Mouse (Mus musculus) lung, postnatal 0 days (tissue): ENCODE results near the gene Sectm1b. TPM values are rescaled to one million over a fixed set of nuclear protein-coding genes. Genes with fewer than 3 reads are reported as not detected.

ENCODE experiments used
- ATAC-seq: fragments of 200-750 bp; cut with Nextera tagmentation; 2 replicates; pipeline ENCODE4 v1.8.0; 2017; ENCODE audit warnings: moderate library complexity
- DNase-seq: peaks from one replicate; pipeline ENCODE4 v3.0.0-alpha.2; 2016; ENCODE audit warnings: low spot score
- H3K27ac ChIP-seq: fragments of 300-500 bp; sonication (generic); 2 replicates; pipeline ENCODE4 v1.5.1; 2014; ENCODE audit warnings: antibody characterized with exemption, mild to moderate bottlenecking, low read length, mixed read lengths
- H3K27me3 ChIP-seq: fragments of 300-500 bp; sonication (generic); replicated peaks from 2 replicates; pipeline ENCODE4 v1.6.1; 2014; ENCODE audit warnings: low read length, mixed read lengths; ENCODE audit not compliant: insufficient read depth
- H3K36me3 ChIP-seq: fragments of 300-500 bp; sonication (generic); 2 replicates; pipeline ENCODE4 v1.6.1; 2014; ENCODE audit warnings: low read length, mixed read lengths; ENCODE audit not compliant: insufficient read depth
- H3K4me1 ChIP-seq: fragments of 300-500 bp; sonication (generic); 2 replicates; pipeline ENCODE4 v1.6.1; 2014; ENCODE audit warnings: antibody characterized with exemption, low read depth, low read length, mixed read lengths; ENCODE audit not compliant: insufficient read depth
- H3K4me2 ChIP-seq: fragments of 300-500 bp; sonication (generic); replicated peaks from 2 replicates; pipeline ENCODE4 v1.6.1; 2014; ENCODE audit warnings: low read depth, mild to moderate bottlenecking, low read length, moderate library complexity, mixed read lengths
- H3K4me3 ChIP-seq: fragments of 300-500 bp; sonication (generic); 2 replicates; pipeline ENCODE4 v1.5.1; 2014; ENCODE audit warnings: low read depth, low read length
- H3K9ac ChIP-seq: fragments of 300-500 bp; sonication (generic); replicated peaks from 2 replicates; pipeline ENCODE4 v1.6.1; 2014; ENCODE audit warnings: low read depth, mild to moderate bottlenecking
- H3K9me3 ChIP-seq: fragments of 300-500 bp; sonication (generic); 2 replicates; pipeline ENCODE4 v1.6.1; 2016; ENCODE audit warnings: low read length, mixed read lengths
- CTCF ChIP-seq: IDR thresholded peaks from 2 replicates; pipeline ENCODE4 v1.5.1; 2016; ENCODE audit warnings: antibody characterized with exemption, mild to moderate bottlenecking
- EP300 ChIP-seq: IDR thresholded peaks from 2 replicates; pipeline ENCODE4 v1.6.1; 2016; ENCODE audit warnings: antibody characterized with exemption, mild to moderate bottlenecking, control low read depth
- WGBS: fragments of 180-500 bp; shearing (Covaris S2); extraction: QIAGEN DNeasy Blood & Tissue Kit; methylation state at CpG from one replicate; pipeline ENCODE4 v1.1.7; 2014; 5-methylcytosine and 5-hydroxymethylcytosine counted together
- polyA plus RNA-seq: library from polyadenylated mRNA; unstranded; fragments of >200 nt; fragmentation: Nextera tagmentation; extraction: Ambion mirVana; gene quantifications from 2 replicates; pipeline ENCODE4 v1.2.1, GENCODE M21; 2015

Gene Sectm1b
- polyA plus RNA-seq, 1 experiment from 2014 or later: 0.24 TPM

GRCm38 (mm10) chr11:121101124-121101805, 37.9 kb upstream of the Sectm1b start:
- Histone ChIP-seq H3K9me3 (no peaks in the 10 kb centered on the region), H3K9ac (no peak overlapping the region), H3K36me3 (no peaks in the 10 kb centered on the region), H3K4me3 (no peak overlapping the region), H3K27ac (no peak overlapping the region), H3K4me1 (no peaks in the 10 kb centered on the region), H3K27me3 (no peaks in the 10 kb centered on the region), H3K4me2 (no peak overlapping the region)
- DNase-seq: no peak
- TF ChIP-seq EP300: no peak
- TF ChIP-seq CTCF: no peak
- 75% methylated on average over 4 of the region's 4 CpGs for whole genome bisulfite sequencing
- no peak for ATAC-seq

- Histone ChIP-seq H3K27ac (no peak overlapping the region), H3K4me3 (no peak overlapping the region), H3K4me1 (no peaks in the 10 kb centered on the region), H3K36me3 (no peaks in the 10 kb centered on the region), H3K27me3 (no peaks in the 10 kb centered on the region), H3K9me3 (no peaks in the 10 kb centered on the region), H3K9ac (no peak overlapping the region), H3K4me2 (no peak overlapping the region)
- DNase-seq: no peak
- 31% methylated on average over 7 of the region's 7 CpGs for WGBS
- no peak for TF ChIP-seq EP300
- TF ChIP-seq CTCF: no peak
- ATAC-seq: no peak
These were observed 37.3 kb upstream of the Sectm1b start for GRCm38 (mm10) chr11:121100692-121101091.

GRCm38 (mm10) chr11:121099762-121100161, 36.4 kb upstream of the Sectm1b start:
- no peak for ATAC-seq
- no peaks in the 10 kb centered on the region for H3K27me3 ChIP-seq
- WGBS: 58% methylated on average over 7 of the region's 7 CpGs
- H3K9ac ChIP-seq: no peak overlapping the region
- no peak overlapping the region for H3K27ac ChIP-seq
- no peaks in the 10 kb centered on the region for H3K9me3 ChIP-seq
- H3K36me3 ChIP-seq: no peaks in the 10 kb centered on the region
- H3K4me2 ChIP-seq: no peak overlapping the region
- H3K4me1 ChIP-seq: no peaks in the 10 kb centered on the region
- TF ChIP-seq EP300 (no peak), CTCF (no peak)
- no peak overlapping the region for H3K4me3 ChIP-seq
- no peak for DNase-seq

- no peaks in the 10 kb centered on the region for H3K36me3 ChIP-seq
- no peaks in the 10 kb centered on the region for H3K27me3 ChIP-seq
- no peak overlapping the region for H3K4me2 ChIP-seq
- H3K9ac ChIP-seq: no peak overlapping the region
- 87% methylated on average over 14 of the region's 14 CpGs for WGBS
- ATAC-seq (no peak), DNase-seq (no peak)
- H3K27ac ChIP-seq: no peak overlapping the region
- no peak for TF ChIP-seq EP300
- no peak for TF ChIP-seq CTCF
- H3K9me3 ChIP-seq: no peaks in the 10 kb centered on the region
- H3K4me1 ChIP-seq: no peaks in the 10 kb centered on the region
- H3K4me3 ChIP-seq: no peak overlapping the region
These were observed 29.5 kb upstream of the Sectm1b start for GRCm38 (mm10) chr11:121092606-121093585.

GRCm38 (mm10) chr11:121090943-121091342, 27.6 kb upstream of the Sectm1b start:
- peak; percentile 53 for ATAC-seq
- no peaks in the 10 kb centered on the region for H3K9me3 ChIP-seq

GRCm38 (mm10) chr11:121089756-121090546, 26.6 kb upstream of the Sectm1b start:
- no peak for ATAC-seq
- WGBS: 45% methylated on average over 2 of the region's 2 CpGs
- TF ChIP-seq EP300 (no peak), CTCF (no peak)
- Histone ChIP-seq H3K36me3 (no peaks in the 10 kb centered on the region), H3K9ac (no peak overlapping the region), H3K27me3 (no peaks in the 10 kb centered on the region), H3K4me2 (no peak overlapping the region), H3K27ac (no peak overlapping the region), H3K4me1 (no peaks in the 10 kb centered on the region), H3K9me3 (no peaks in the 10 kb centered on the region), H3K4me3 (no peak overlapping the region)
- DNase-seq: no peak

More at GRCm38 (mm10) chr11:121090943-121091342, 27.6 kb upstream of the Sectm1b start:
- TF ChIP-seq CTCF (no peak), EP300 (no peak)
- Histone ChIP-seq H3K27me3 (no peaks in the 10 kb centered on the region), H3K4me2 (no peak overlapping the region), H3K9ac (no peak overlapping the region), H3K4me1 (no peaks in the 10 kb centered on the region), H3K27ac (no peak overlapping the region), H3K4me3 (no peak overlapping the region), H3K36me3 (no peaks in the 10 kb centered on the region)
- WGBS: 43% methylated on average over 4 of the region's 4 CpGs
- peak; percentile 60 for DNase-seq
